ENCODE assay signal across 11 mouse cellular contexts in the genomic region with DNA sequence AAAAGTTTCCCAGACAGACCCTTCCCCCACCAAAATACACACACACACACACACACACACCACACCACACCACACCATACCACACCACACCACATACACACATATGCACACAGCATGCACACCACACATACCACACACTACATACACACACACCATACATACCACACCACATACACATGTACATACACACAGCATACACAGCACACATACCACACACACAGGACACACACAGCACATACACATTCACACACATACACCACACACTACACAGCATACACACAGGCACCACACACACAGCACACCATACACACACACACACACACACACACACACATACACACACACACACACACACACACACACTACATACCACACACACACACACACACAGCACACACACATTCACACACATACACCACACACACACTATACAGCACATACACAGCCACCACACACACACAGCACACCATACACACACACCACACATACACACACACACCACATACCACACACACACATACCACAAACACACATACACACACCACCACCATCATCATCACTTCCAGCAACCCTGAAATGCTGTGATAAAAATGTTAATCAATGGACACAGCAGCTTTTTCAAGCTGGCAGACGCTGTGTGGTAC. TPM values are rescaled to one million over a fixed set of nuclear protein-coding genes. Genes with fewer than 3 reads are reported as not detected.
DNase-seq lines count a peak whose midpoint lies in the region; ATAC-seq lines count a peak whose summit lies in the region.
"Had no signal": no experiment of that assay in that cellular context is flagged by ENCODE, and none has a peak within 500 bp of the region (broad histone marks: within the 10 kb centered on the region; RNA-seq: fewer than 3 reads in every experiment).

No protein-coding gene starts in this region.

- H3K4me3 ChIP-seq in heart, embryonic 12.5 days, result no peak overlapping the region
- no peak overlapping the region for H3K4me3 ChIP-seq in neural tube, embryonic 11.5 days (ENCODE audit: low read depth, low read length)
- no peak overlapping the region for H3K4me3 ChIP-seq in midbrain, embryonic 13.5 days (replicated peaks)

- H3K36me3 ChIP-seq in heart, embryonic 12.5 days, result no peaks in the 10 kb centered on the region
- H3K36me3 ChIP-seq in neural tube, embryonic 11.5 days (ENCODE audit: control insufficient read depth, insufficient read depth, low read length), result no peaks in the 10 kb centered on the region
- no peaks in the 10 kb centered on the region for H3K36me3 ChIP-seq in midbrain, embryonic 13.5 days

- no peaks in the 10 kb centered on the region; the same call in 1 of the 2 replicates for H3K9me3 ChIP-seq in heart, embryonic 12.5 days (replicated peaks)
- H3K9me3 ChIP-seq in neural tube, embryonic 11.5 days (ENCODE audit: control insufficient read depth, low read length), result no peaks in the 10 kb centered on the region
- H3K9me3 ChIP-seq in midbrain, embryonic 13.5 days, result no peaks in the 10 kb centered on the region

- 82% methylated on average over 1 of the region's 1 CpGs for WGBS in heart, embryonic 12.5 days
- 86% methylated on average over 1 of the region's 1 CpGs for WGBS in neural tube, embryonic 11.5 days
- 82% methylated on average over 1 of the region's 1 CpGs for WGBS in midbrain, embryonic 13.5 days

- H3K27ac ChIP-seq in heart, embryonic 12.5 days (ENCODE audit: poor library complexity, severe bottlenecking), result no peak overlapping the region
- no peak overlapping the region for H3K27ac ChIP-seq in neural tube, embryonic 11.5 days (ENCODE audit: low read depth, low read length)
- H3K27ac ChIP-seq in midbrain, embryonic 13.5 days, result no peak overlapping the region

- intact Hi-C loops in heart, postnatal 10 days (cut with DNase I), result no loop called here

- peaks cover 10% of the 10 kb centered on the region for H3K27me3 ChIP-seq in heart, embryonic 12.5 days (replicated peaks)
- peaks cover 2% of the 10 kb centered on the region; the same call in 1 of the 2 replicates for H3K27me3 ChIP-seq in neural tube, embryonic 11.5 days (ENCODE audit: control insufficient read depth, insufficient read depth, low read length)
- peaks cover 16% of the 10 kb centered on the region; the same call in 1 of the 2 replicates for H3K27me3 ChIP-seq in midbrain, embryonic 13.5 days

- H3K4me1 ChIP-seq in heart, embryonic 12.5 days (replicated peaks), result no peaks in the 10 kb centered on the region
- no peaks in the 10 kb centered on the region for H3K4me1 ChIP-seq in neural tube, embryonic 11.5 days (ENCODE audit: control insufficient read depth, insufficient read depth, low read length)
- peaks cover 20% of the 10 kb centered on the region for H3K4me1 ChIP-seq in midbrain, embryonic 13.5 days (replicated peaks)

- H3K4me2 ChIP-seq in heart, embryonic 12.5 days, result no peak overlapping the region
- no peak overlapping the region for H3K4me2 ChIP-seq in neural tube, embryonic 11.5 days (ENCODE audit: low read depth)
- no peak overlapping the region for H3K4me2 ChIP-seq in midbrain, embryonic 13.5 days (replicated peaks)

- no peak overlapping the region for H3K9ac ChIP-seq in heart, embryonic 12.5 days
- H3K9ac ChIP-seq in neural tube, embryonic 11.5 days (ENCODE audit: low read length), result no peak overlapping the region
- no peak overlapping the region for H3K9ac ChIP-seq in midbrain, embryonic 13.5 days (replicated peaks)

- ATAC-seq in heart, embryonic 12.5 days (ENCODE audit: insufficient number of reproducible peaks, low FRiP score), result peak; percentile 74
- peak; percentile 41; the same call in 1 of the 2 replicates for ATAC-seq in neural tube, embryonic 11.5 days (ENCODE audit: insufficient read depth, low FRiP score, low TSS enrichment)
- peak; percentile 85 for ATAC-seq in midbrain, embryonic 13.5 days

- no peak for DNase-seq in heart, postnatal 10 days
- no peak for DNase-seq in neural tube, embryonic 11.5 days (ENCODE audit: low spot score)
- no peak for DNase-seq in neural tube, embryonic 10.5 days (ENCODE audit: extremely low spot score, low spot score)
- no peak for DNase-seq in right cerebral cortex, postnatal 36 days (ENCODE audit: low spot score in 2 of 2)
- no peak for DNase-seq in urinary bladder, adult 2 months (ENCODE audit: low spot score)
- no peak for DNase-seq in embryo, embryonic 10.5 days (ENCODE audit: low spot score)
- DNase-seq: lung, postnatal 14 days had no signal

RNA-seq across cellular contexts. Expression of a gene that starts 26.6 kb away (rescaled TPM):
- not detected in 2 replicates for polyA plus RNA-seq in heart, embryonic 12.5 days (2016; fragmentation: Nextera tagmentation; extraction: Ambion mirVana)
- not detected for total RNA-seq in heart, postnatal 10 days (2021)
- 0.19 and 0.20 TPM in 2 replicates for polyA plus RNA-seq in neural tube, embryonic 11.5 days (2014; fragmentation: Nextera tagmentation; extraction: Ambion mirVana)
- polyA plus RNA-seq in midbrain, embryonic 13.5 days (2015; fragmentation: Nextera tagmentation; extraction: Ambion mirVana), result not detected in 2 replicates
- not detected in 2 replicates for polyA plus RNA-seq in urinary bladder, adult 2 months (2012; rRNA removed)
- polyA plus RNA-seq: heart, postnatal 0 days; thymus, postnatal 0 days had no signal

RNA-seq across cellular contexts. Expression of a gene that starts 46.0 kb away (rescaled TPM):
- polyA plus RNA-seq in heart, embryonic 12.5 days (2016; fragmentation: Nextera tagmentation; extraction: Ambion mirVana), result 38.8 and 45.0 TPM in 2 replicates
- 10 to 100 TPM; 45.7 to 65.3 TPM for total RNA-seq in heart, postnatal 10 days (2021)
- 44.7 and 46.9 TPM in 2 replicates for polyA plus RNA-seq in neural tube, embryonic 11.5 days (2014; fragmentation: Nextera tagmentation; extraction: Ambion mirVana)
- 48.8 and 52.9 TPM in 2 replicates for polyA plus RNA-seq in midbrain, embryonic 13.5 days (2015; fragmentation: Nextera tagmentation; extraction: Ambion mirVana)
- 69.7 and 83.8 TPM in 2 replicates for polyA plus RNA-seq in urinary bladder, adult 2 months (2012; rRNA removed)
